Mouse (Mus musculus) heart, adult 2 months (tissue): ENCODE results near the gene Thap12. TPM values are rescaled to one million over a fixed set of nuclear protein-coding genes. Genes with fewer than 3 reads are reported as not detected.

ENCODE experiments used
- DNase-seq, 2 experiments: peaks; one replicate each; pipeline ENCODE4 v3.0.0; 2021
- H3K27ac ChIP-seq: fragments of 200-600 bp; 2 replicates; pipeline ENCODE4 v1.8.1; 2022
- H3K27me3 ChIP-seq: fragments of 200-500 bp; 2 replicates; pipeline ENCODE4 v1.6.1; 2012; ENCODE audit warnings: mild to moderate bottlenecking, low read length, inconsistent platforms, mixed read lengths; ENCODE audit not compliant: control insufficient read depth, insufficient read depth
- H3K36me3 ChIP-seq: fragments of 200-500 bp; 2 replicates; pipeline ENCODE4 v1.6.1; 2012; ENCODE audit warnings: low read length, inconsistent platforms; ENCODE audit not compliant: control insufficient read depth, insufficient read depth
- H3K4me1 ChIP-seq: fragments of 200-500 bp; 2 replicates; pipeline ENCODE4 v1.6.1; 2011; ENCODE audit warnings: low read length; ENCODE audit not compliant: control insufficient read depth, insufficient read depth
- H3K4me3 ChIP-seq: fragments of 200-600 bp; 2 replicates; pipeline ENCODE4 v1.8.1; 2022
- H3K79me2 ChIP-seq: fragments of 200-500 bp; replicated peaks from 2 replicates; pipeline ENCODE4 v1.6.1; 2012; ENCODE audit warnings: mild to moderate bottlenecking, inconsistent platforms, low read length, moderate library complexity, mixed read lengths; ENCODE audit not compliant: control insufficient read depth, insufficient read depth
- H3K9ac ChIP-seq: fragments of 200-500 bp; 2 replicates; pipeline ENCODE4 v1.6.1; 2012; ENCODE audit warnings: low read depth, mild to moderate bottlenecking, control low read depth, inconsistent platforms, low read length, mixed read lengths
- CTCF ChIP-seq: fragments of 200-600 bp; IDR thresholded peaks from 2 replicates; pipeline ENCODE4 v1.8.1; 2022; ENCODE audit warnings: antibody characterized with exemption, mild to moderate bottlenecking, moderate library complexity
- EP300 ChIP-seq: fragments of 200-500 bp; IDR thresholded peaks from 2 replicates; pipeline ENCODE4 v1.6.1; 2011; ENCODE audit warnings: low read depth, low read length, control low read depth; ENCODE audit not compliant: insufficient read depth
- POLR2A ChIP-seq: fragments of 200-500 bp; IDR thresholded peaks from 2 replicates; pipeline ENCODE4 v1.6.1; 2011; ENCODE audit warnings: mild to moderate bottlenecking, low read depth, low read length, control low read depth; ENCODE audit not compliant: insufficient read depth
- WGBS: fragments of 180-500 bp; shearing (Covaris S2); methylation state at CpG from one replicate; pipeline ENCODE4 v1.1.7; 2018; 5-methylcytosine and 5-hydroxymethylcytosine counted together
- intact Hi-C: fragments of 180-260 bp; cut with DNase I; formaldehyde crosslinking; loops from one replicate; pipeline ENCODE4 v1.15.1; 2025
- polyA plus RNA-seq: library from polyadenylated mRNA; depleted of rRNA; stranded (reverse); fragments of >200 nt; gene quantifications from 2 replicates; pipeline ENCODE4 v1.2.3, GENCODE M21; 2012
- total RNA-seq, 2 experiments: library from RNA; stranded (reverse); gene quantifications; 2 replicates each; pipeline ENCODE4 v1.2.3; 2021

The Thap12 gene
- total and polyA plus RNA-seq, 3 experiments = 18.0 to 80.7 (median 71.5) TPM

- Histone ChIP-seq H3K4me3 (no peak overlapping the region), H3K4me1 (no peaks in the 10 kb centered on the region), H3K9ac (no peak overlapping the region), H3K27ac (no peak overlapping the region), H3K79me2 (no peaks in the 10 kb centered on the region), H3K27me3 (no peaks in the 10 kb centered on the region), H3K36me3 (no peaks in the 10 kb centered on the region)
- intact Hi-C loops = no loop called here
- no peak for TF ChIP-seq POLR2A
- no peak for DNase-seq
- WGBS = 84% methylated on average over 4 of the region's 4 CpGs
These were observed 31.1 kb downstream of the Thap12 start for GRCm38 (mm10) chr7:98733958-98734357.

- no peak overlapping the region for H3K9ac ChIP-seq
- 21% methylated on average over 10 of the region's 10 CpGs for WGBS
These were observed 32.0 kb downstream of the Thap12 start for GRCm38 (mm10) chr7:98734876-98735275.

GRCm38 (mm10) chr7:98736780-98737550 is 34.1 kb downstream of the Thap12 start:
- intact Hi-C loops = no loop called here
- H3K9ac ChIP-seq = no peak overlapping the region
- no peak for TF ChIP-seq POLR2A
- no peak for TF ChIP-seq EP300
- no peak for TF ChIP-seq CTCF
- H3K27ac ChIP-seq = no peak overlapping the region
- H3K79me2 ChIP-seq = no peaks in the 10 kb centered on the region
- no peaks in the 10 kb centered on the region for H3K27me3 ChIP-seq
- H3K4me3 ChIP-seq = no peak overlapping the region
- 52% methylated on average over 7 of the region's 7 CpGs for WGBS
- DNase-seq = peak in 1 of 2 experiments; percentile 13
- no peaks in the 10 kb centered on the region for H3K4me1 ChIP-seq
- no peaks in the 10 kb centered on the region for H3K36me3 ChIP-seq

More at GRCm38 (mm10) chr7:98734876-98735275, 32.0 kb downstream of the Thap12 start:
- DNase-seq = peak; percentile 33 to 40
- TF ChIP-seq CTCF = no peak
- no peak for TF ChIP-seq POLR2A
- no peak for TF ChIP-seq EP300
- H3K27ac ChIP-seq = no peak overlapping the region
- H3K4me3 ChIP-seq = no peak overlapping the region
- intact Hi-C loops = no loop called here
- H3K4me1 ChIP-seq = no peaks in the 10 kb centered on the region
- H3K36me3 ChIP-seq = no peaks in the 10 kb centered on the region
- H3K79me2 ChIP-seq = no peaks in the 10 kb centered on the region
- no peaks in the 10 kb centered on the region for H3K27me3 ChIP-seq

GRCm38 (mm10) chr7:98740363-98740762 is 37.5 kb downstream of the Thap12 start:
- H3K4me1 ChIP-seq = no peaks in the 10 kb centered on the region
- H3K36me3 ChIP-seq = no peaks in the 10 kb centered on the region
- no peak for DNase-seq
- intact Hi-C loops = no loop called here
- H3K27me3 ChIP-seq = no peaks in the 10 kb centered on the region
- no peaks in the 10 kb centered on the region for H3K79me2 ChIP-seq
- H3K4me3 ChIP-seq = no peak overlapping the region
- no peak overlapping the region for H3K9ac ChIP-seq
- TF ChIP-seq POLR2A (no peak), EP300 (no peak), CTCF (no peak)
- no peak overlapping the region for H3K27ac ChIP-seq
- WGBS = 33% methylated on average over 5 of the region's 5 CpGs

- no peak overlapping the region for H3K9ac ChIP-seq
- H3K79me2 ChIP-seq = no peaks in the 10 kb centered on the region
- H3K27ac ChIP-seq = no peak overlapping the region
- no peaks in the 10 kb centered on the region for H3K4me1 ChIP-seq
- WGBS = 5% methylated on average over 3 of the region's 3 CpGs
- no peaks in the 10 kb centered on the region for H3K36me3 ChIP-seq
- intact Hi-C loops = loop anchor here (1.0 kb wide), 3 partner anchors 36 to 336 kb away; no protein-coding TSS in a partner anchor
- no peak overlapping the region for H3K4me3 ChIP-seq
- no peak for TF ChIP-seq POLR2A
- TF ChIP-seq CTCF = peak; percentile 95
- TF ChIP-seq EP300 = peak; percentile 69
- DNase-seq = peak; percentile 51 to 77
- H3K27me3 ChIP-seq = no peaks in the 10 kb centered on the region
These were observed 40.4 kb downstream of the Thap12 start for GRCm38 (mm10) chr7:98743312-98743711.

- Histone ChIP-seq H3K4me1 (no peaks in the 10 kb centered on the region; the same call in 1 of the 2 replicates), H3K9ac (no peak overlapping the region), H3K36me3 (no peaks in the 10 kb centered on the region), H3K4me3 (no peak overlapping the region), H3K27me3 (no peaks in the 10 kb centered on the region), H3K79me2 (no peaks in the 10 kb centered on the region), H3K27ac (no peak overlapping the region)
- DNase-seq = peak in 1 of 2 experiments; percentile 14
- intact Hi-C loops = no loop called here
- WGBS = 59% methylated on average over 10 of the region's 10 CpGs
- no peak for TF ChIP-seq CTCF
- TF ChIP-seq POLR2A = no peak
- TF ChIP-seq EP300 = no peak
These were observed 47.5 kb downstream of the Thap12 start for GRCm38 (mm10) chr7:98750404-98750803.
